Mouse (Mus musculus) layer of hippocampus, postnatal 36 days (tissue): ENCODE measurements around the gene Gm382. TPM values are rescaled to one million over a fixed set of nuclear protein-coding genes. Genes with fewer than 3 reads are reported as not detected.

ENCODE experiments used
- DNase-seq, 2 experiments: peaks; one replicate each; pipeline ENCODE4 v3.0.0; 2022
- total RNA-seq, 2 experiments: library from RNA; stranded (reverse); gene quantifications; 2 replicates each; pipeline ENCODE4 v1.2.3; 2021

Gm382 gene
- not detected for total RNA-seq

DNA sequence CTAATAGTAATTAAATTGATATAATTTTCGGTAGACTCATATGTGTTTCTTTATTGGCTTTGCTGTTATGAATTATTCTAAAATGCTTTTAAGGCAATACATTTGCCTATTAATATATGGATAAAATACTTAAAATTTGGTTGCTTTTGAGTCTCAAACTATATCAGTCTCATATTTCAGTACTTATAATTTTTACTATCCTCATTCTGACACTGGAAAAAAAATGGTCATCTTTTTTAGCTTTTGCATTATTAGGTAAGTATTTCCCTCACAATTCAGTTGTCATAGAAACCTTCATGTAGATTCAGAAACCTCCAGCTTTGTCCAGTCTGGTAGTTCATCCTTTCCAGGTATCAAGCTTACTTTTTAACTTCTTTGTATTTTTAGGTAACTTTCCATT lies at the start of gene Gm382:
Gm382 (plus strand) TSS at position 301 of the 400 bp plus-strand sequence.
- no peak for DNase-seq

GRCm38 (mm10) chrX:127070179-127070578 lies 30.4 kb downstream of the Gm382 start:
- no peak for DNase-seq

DNA sequence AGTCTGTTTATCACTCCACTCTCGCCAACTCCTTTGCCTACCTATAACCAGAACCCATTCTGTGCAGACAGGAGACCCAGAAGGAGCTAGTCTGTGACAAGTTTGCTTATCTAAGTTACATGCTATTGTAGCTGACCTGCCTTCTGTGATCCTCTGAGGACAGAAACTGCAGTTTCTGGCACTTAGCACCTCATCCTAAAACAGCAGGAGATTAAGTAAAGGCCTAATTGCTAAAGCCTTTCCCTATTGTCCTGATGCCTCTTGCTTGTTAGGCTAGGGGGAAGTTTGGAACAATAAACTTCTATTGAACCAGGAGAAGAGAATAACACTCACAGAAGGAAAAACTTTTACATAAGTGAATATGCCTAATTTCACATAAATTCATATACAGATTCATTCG lies 51.5 kb downstream of the Gm382 start:
- DNase-seq: no peak

DNA sequence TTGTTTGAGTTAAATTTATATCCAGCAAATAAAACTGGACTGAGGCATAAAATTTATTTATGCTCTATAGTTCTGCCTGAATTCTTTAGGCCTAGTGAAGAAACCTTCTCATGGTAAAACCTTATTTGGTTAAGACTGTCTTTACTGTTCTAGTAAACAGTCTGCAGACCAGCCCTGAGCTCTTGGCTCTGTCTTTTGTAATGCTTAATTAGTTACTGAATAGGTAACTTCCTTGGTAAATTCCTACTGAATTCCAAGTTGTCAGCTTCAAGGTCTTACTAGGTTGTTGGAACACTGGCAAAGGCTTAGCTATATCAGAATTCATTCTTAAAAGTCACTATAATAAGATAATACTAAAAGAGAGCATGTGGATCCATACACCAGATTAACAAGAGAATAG lies 53.3 kb downstream of the Gm382 start:
- DNase-seq: no peak

DNA sequence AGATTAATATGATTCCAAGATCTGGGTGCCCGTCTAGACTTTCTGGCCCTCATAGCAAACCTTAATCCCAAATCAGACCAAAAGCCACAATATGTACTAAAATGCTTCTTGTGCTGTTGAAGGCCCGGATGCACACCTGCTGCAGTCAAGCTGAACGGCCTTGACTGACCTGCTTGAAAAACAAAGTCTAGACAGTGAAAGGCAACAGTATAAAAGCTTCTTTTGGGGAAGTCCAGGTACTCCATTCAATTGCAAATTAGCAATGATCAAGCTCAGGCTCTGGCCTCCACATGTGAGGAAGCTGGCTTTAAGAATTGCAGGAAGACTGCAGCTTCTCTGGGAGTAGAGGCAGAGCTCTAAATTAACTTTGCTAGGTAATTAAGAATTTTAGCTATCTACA lies 54.2 kb downstream of the Gm382 start:
- no peak for DNase-seq

DNA sequence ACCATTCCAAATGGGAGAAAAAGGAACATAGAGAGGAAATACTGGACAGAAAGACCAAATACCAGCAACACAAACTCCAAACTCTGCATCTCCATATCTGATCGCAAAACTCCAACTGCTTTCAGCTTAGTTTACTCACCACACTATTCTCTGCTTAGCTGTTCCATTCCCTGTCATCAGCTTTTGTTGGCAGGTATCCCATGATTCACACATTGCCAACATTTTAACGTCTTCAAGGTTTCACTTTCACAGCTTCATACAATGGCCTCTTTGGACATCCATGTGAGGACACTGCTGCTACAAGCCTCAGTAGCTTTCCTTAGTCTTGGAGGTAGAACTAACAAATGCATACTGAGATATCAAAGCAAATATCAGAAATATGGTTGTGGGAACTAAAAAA lies 64.6 kb downstream of the Gm382 start:
- no peak for DNase-seq

Other genes with a start within 250 kb of the Gm382 start
- gene 4932411N23Rik, start 224.1 kb upstream of the Gm382 start, total RNA-seq: not detected